Mouse (Mus musculus): ENCODE results near the gene Cacnb1. TPM values are rescaled to one million over a fixed set of nuclear protein-coding genes. Genes with fewer than 3 reads are reported as not detected.

Cacnb1 gene
- polyA plus RNA-seq, 2 experiments, result 21.5 to 51.4 TPM

DNA sequence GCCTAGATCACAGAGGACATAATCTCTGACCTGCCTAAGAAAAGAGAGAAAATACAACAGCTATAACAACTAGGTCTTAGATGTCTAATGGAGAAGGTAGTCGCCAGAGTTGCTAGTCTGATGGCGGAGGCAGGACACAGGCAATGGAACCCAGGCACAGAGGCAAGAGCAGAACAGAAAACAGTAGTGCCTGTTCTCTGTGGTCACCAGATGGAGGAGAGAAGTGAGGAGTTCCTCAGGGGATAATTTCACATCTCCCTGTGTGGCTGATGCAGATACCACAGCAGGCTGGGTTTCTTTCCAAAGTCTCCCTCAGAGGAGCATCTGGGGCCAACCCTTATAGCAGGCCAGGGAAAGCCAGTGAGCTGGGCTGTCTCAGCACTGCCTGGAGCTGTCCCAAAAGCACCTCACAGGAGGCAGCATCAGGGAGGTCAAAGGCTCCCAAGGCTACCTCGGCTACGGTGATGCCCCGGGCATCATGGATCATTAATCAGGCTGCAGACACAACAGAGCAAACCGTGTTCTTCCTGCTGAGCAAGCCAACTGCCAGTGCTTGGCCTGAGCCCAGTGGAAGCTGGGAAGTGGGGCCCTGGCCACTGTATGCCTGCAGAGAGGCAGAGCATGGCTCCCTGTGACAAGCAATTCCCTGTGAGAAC, 65.8 kb downstream of the Cacnb1 start:
- ATAC-seq (ENCODE audit: low FRiP score, low read depth) (no peak), DNase-seq (ENCODE audit: low spot score) (no peak)
- H3K9me3 ChIP-seq (ENCODE audit: control insufficient read depth, low read length), result no peaks in the 10 kb centered on the region
- no peak overlapping the region for H3K4me3 ChIP-seq (replicated peaks; ENCODE audit: low read length)
- H3K27ac ChIP-seq (replicated peaks; ENCODE audit: low read depth, low read length), result no peak overlapping the region
- no peak overlapping the region for H3K9ac ChIP-seq (ENCODE audit: low read depth, low read length, severe bottlenecking)
- no peaks in the 10 kb centered on the region for H3K4me1 ChIP-seq (ENCODE audit: control insufficient read depth, insufficient read depth, low read length)
- TF ChIP-seq POLR2A (IDR thresholded peaks at IDR 0.05; ENCODE audit: borderline replicate concordance, extremely low read depth, insufficient read depth, insufficient read length), result no peak
- no peaks in the 10 kb centered on the region for H3K36me3 ChIP-seq (ENCODE audit: control insufficient read depth, insufficient read depth, low read length)
- no peaks in the 10 kb centered on the region for H3K27me3 ChIP-seq (ENCODE audit: control insufficient read depth, insufficient read depth, low read length)
- no peak overlapping the region for H3K4me2 ChIP-seq (replicated peaks; ENCODE audit: low read depth, low read length, severe bottlenecking)
- WGBS, result 53% methylated on average over 6 of the region's 6 CpGs

DNA sequence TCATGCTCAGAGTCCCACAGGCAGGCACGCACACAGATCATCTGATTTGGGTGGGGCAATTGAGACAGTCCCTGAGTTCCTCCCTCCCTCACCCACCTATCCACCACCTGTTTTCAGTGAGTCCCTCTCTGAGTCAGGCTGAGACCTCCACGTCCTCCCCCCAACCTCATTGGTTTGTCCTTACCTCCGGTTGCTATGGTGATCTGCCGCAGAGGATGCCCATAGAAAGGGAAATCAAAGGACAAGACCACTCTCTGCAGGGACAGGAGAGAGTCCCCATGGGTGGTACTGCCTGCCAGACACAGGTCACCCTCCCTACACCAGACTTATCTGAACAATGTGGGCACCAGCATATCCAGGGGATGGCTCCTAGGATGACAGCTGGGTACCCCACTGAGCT, 66.9 kb downstream of the Cacnb1 start:
- WGBS, result 64% methylated on average over 4 of the region's 4 CpGs
- DNase-seq (ENCODE audit: low spot score), result no peak
- no peak overlapping the region for H3K27ac ChIP-seq (replicated peaks; ENCODE audit: low read depth, low read length)
- H3K9me3 ChIP-seq (ENCODE audit: control insufficient read depth, low read length), result no peaks in the 10 kb centered on the region
- ATAC-seq (ENCODE audit: low FRiP score, low read depth), result no peak
- H3K4me2 ChIP-seq (replicated peaks; ENCODE audit: low read depth, low read length, severe bottlenecking), result no peak overlapping the region
- no peaks in the 10 kb centered on the region for H3K36me3 ChIP-seq (ENCODE audit: control insufficient read depth, insufficient read depth, low read length)
- no peaks in the 10 kb centered on the region for H3K4me1 ChIP-seq (ENCODE audit: control insufficient read depth, insufficient read depth, low read length)
- H3K4me3 ChIP-seq (replicated peaks; ENCODE audit: low read length), result no peak overlapping the region
- no peak for TF ChIP-seq POLR2A (IDR thresholded peaks at IDR 0.05; ENCODE audit: borderline replicate concordance, extremely low read depth, insufficient read depth, insufficient read length)
- no peak overlapping the region for H3K9ac ChIP-seq (ENCODE audit: low read depth, low read length, severe bottlenecking)
- no peaks in the 10 kb centered on the region for H3K27me3 ChIP-seq (ENCODE audit: control insufficient read depth, insufficient read depth, low read length)

GRCm38 (mm10) chr11:97955146-97955902, 67.5 kb downstream of the Cacnb1 start:
- Histone ChIP-seq H3K9me3 (ENCODE audit: control insufficient read depth, low read length) (no peaks in the 10 kb centered on the region), H3K27me3 (ENCODE audit: control insufficient read depth, insufficient read depth, low read length) (no peaks in the 10 kb centered on the region), H3K4me2 (replicated peaks; ENCODE audit: low read depth, low read length, severe bottlenecking) (no peak overlapping the region), H3K27ac (replicated peaks; ENCODE audit: low read depth, low read length) (no peak overlapping the region), H3K36me3 (ENCODE audit: control insufficient read depth, insufficient read depth, low read length) (no peaks in the 10 kb centered on the region), H3K9ac (ENCODE audit: low read depth, low read length, severe bottlenecking) (no peak overlapping the region), H3K4me1 (ENCODE audit: control insufficient read depth, insufficient read depth, low read length) (no peaks in the 10 kb centered on the region), H3K4me3 (replicated peaks; ENCODE audit: low read length) (no peak overlapping the region)
- no peak for ATAC-seq (ENCODE audit: low FRiP score, low read depth)
- no peak for DNase-seq (ENCODE audit: low spot score)
- 82% methylated on average over 9 of the region's 9 CpGs for WGBS
- no peak for TF ChIP-seq POLR2A (IDR thresholded peaks at IDR 0.05; ENCODE audit: borderline replicate concordance, extremely low read depth, insufficient read depth, insufficient read length)

DNA sequence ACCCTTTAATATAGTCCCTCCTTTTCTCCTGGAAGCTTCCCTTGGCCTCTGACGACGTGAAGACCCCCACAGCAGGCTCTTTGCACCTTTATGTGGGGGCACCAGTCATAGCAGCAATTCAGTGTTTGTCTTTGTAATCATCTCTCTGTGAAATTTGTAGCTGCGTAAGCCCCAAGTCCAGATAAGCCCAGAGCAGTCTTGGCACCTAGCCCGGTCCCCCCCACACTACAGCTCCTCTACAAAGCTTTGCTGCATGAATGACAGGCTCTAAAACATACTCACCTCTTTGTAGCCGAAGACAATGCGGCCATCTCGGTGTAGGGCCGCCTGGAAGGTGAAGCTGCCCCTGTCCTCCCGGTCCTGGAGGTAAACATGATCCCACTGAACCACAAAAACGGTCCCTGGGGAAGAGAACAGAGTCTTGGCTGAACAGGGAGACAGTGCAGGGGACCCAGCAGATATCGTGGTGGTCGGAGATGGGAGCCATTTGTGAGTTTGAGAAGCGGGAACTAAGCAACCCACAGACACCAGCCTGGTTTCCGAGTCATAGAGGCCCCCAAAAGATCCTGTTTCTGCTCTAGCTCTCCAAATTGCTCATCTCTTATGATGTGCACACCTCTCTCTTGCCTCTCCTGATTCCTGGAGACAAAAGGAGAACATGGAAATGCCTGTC, 68.2 kb downstream of the Cacnb1 start:
- Histone ChIP-seq H3K4me3 (replicated peaks; ENCODE audit: low read length) (no peak overlapping the region), H3K27me3 (ENCODE audit: control insufficient read depth, insufficient read depth, low read length) (no peaks in the 10 kb centered on the region), H3K9ac (ENCODE audit: low read depth, low read length, severe bottlenecking) (no peak overlapping the region), H3K36me3 (ENCODE audit: control insufficient read depth, insufficient read depth, low read length) (no peaks in the 10 kb centered on the region), H3K4me1 (ENCODE audit: control insufficient read depth, insufficient read depth, low read length) (no peaks in the 10 kb centered on the region), H3K4me2 (replicated peaks; ENCODE audit: low read depth, low read length, severe bottlenecking) (no peak overlapping the region), H3K27ac (replicated peaks; ENCODE audit: low read depth, low read length) (no peak overlapping the region), H3K9me3 (ENCODE audit: control insufficient read depth, low read length) (no peaks in the 10 kb centered on the region)
- WGBS, result 77% methylated on average over 14 of the region's 14 CpGs
- no peak for TF ChIP-seq POLR2A (IDR thresholded peaks at IDR 0.05; ENCODE audit: borderline replicate concordance, extremely low read depth, insufficient read depth, insufficient read length)
- ATAC-seq (ENCODE audit: low FRiP score, low read depth) (no peak), DNase-seq (ENCODE audit: low spot score) (no peak)

- H3K36me3 ChIP-seq (ENCODE audit: control insufficient read depth, insufficient read depth, low read length), result no peaks in the 10 kb centered on the region
- TF ChIP-seq POLR2A (IDR thresholded peaks at IDR 0.05; ENCODE audit: borderline replicate concordance, extremely low read depth, insufficient read depth, insufficient read length), result no peak
- WGBS, result 94% methylated on average over 6 of the region's 6 CpGs
- H3K4me2 ChIP-seq (replicated peaks; ENCODE audit: low read depth, low read length, severe bottlenecking), result no peak overlapping the region
- DNase-seq (ENCODE audit: low spot score) (no peak), ATAC-seq (ENCODE audit: low FRiP score, low read depth) (no peak)
- H3K4me3 ChIP-seq (replicated peaks; ENCODE audit: low read length), result no peak overlapping the region
- H3K27me3 ChIP-seq (ENCODE audit: control insufficient read depth, insufficient read depth, low read length), result no peaks in the 10 kb centered on the region
- H3K9ac ChIP-seq (ENCODE audit: low read depth, low read length, severe bottlenecking), result no peak overlapping the region
- H3K4me1 ChIP-seq (ENCODE audit: control insufficient read depth, insufficient read depth, low read length), result no peaks in the 10 kb centered on the region
- H3K9me3 ChIP-seq (ENCODE audit: control insufficient read depth, low read length), result no peaks in the 10 kb centered on the region
- no peak overlapping the region for H3K27ac ChIP-seq (replicated peaks; ENCODE audit: low read depth, low read length)
Measured at GRCm38 (mm10) chr11:97953939-97954275, 68.9 kb downstream of the Cacnb1 start.

Data from limb, embryonic 14.5 days (tissue).